Mouse (Mus musculus) erythroblast, embryonic 14.5 days (primary cell): ENCODE measurements around the gene Mboat1.

Source experiments
- GATA1 ChIP-seq: IDR thresholded peaks from 2 replicates; pipeline ENCODE4 v1.6.1; 2012; ENCODE audit warnings: low read length, inconsistent platforms, mixed read lengths
- TAL1 ChIP-seq: IDR thresholded peaks from 3 replicates; pipeline ENCODE4 v1.6.1; 2012; ENCODE audit warnings: low read length, inconsistent platforms, mixed read lengths

- TF ChIP-seq TAL1, result no peak
- TF ChIP-seq GATA1, result no peak
These were observed 60.4 kb downstream of the Mboat1 start for GRCm38 (mm10) chr13:30196661-30197060.
